Mouse (Mus musculus) liver, adult 2 months (tissue): ENCODE results near the gene Gnl1. TPM values are rescaled to one million over a fixed set of nuclear protein-coding genes. Genes with fewer than 3 reads are reported as not detected.
"Not testable (repeated sequence)": the region's sequence is repeated elsewhere in the genome, so short reads cannot be mapped to it uniquely, and the experiment has no call there.

Source experiments
- DNase-seq: peaks from one replicate; pipeline ENCODE4 v3.0.0-alpha.2; 2011; ENCODE audit warnings: low read depth, low spot score; ENCODE audit errors: extremely low read depth
- H3K27ac ChIP-seq: fragments of 200-500 bp; replicated peaks from 2 replicates; pipeline ENCODE4 v1.5.1; 2012; ENCODE audit warnings: low read depth, mild to moderate bottlenecking, control low read depth, inconsistent platforms, low read length; ENCODE audit not compliant: insufficient read depth
- H3K27me3 ChIP-seq: fragments of 200-500 bp; 2 replicates; pipeline ENCODE4 v1.6.1; 2012; ENCODE audit warnings: mild to moderate bottlenecking, moderate library complexity, low read length, inconsistent platforms; ENCODE audit not compliant: control insufficient read depth, insufficient read depth
- H3K36me3 ChIP-seq: fragments of 200-500 bp; 2 replicates; pipeline ENCODE4 v1.6.1; 2012; ENCODE audit warnings: low read length, inconsistent platforms; ENCODE audit not compliant: control insufficient read depth, insufficient read depth
- H3K4me1 ChIP-seq: fragments of 200-500 bp; 2 replicates; pipeline ENCODE4 v1.6.1; 2011; ENCODE audit warnings: low read length; ENCODE audit not compliant: control insufficient read depth, insufficient read depth
- H3K4me3 ChIP-seq: fragments of 200-500 bp; 2 replicates; pipeline ENCODE4 v1.5.1; 2011; ENCODE audit warnings: low read depth, mild to moderate bottlenecking, control low read depth, low read length, moderate library complexity; ENCODE audit not compliant: insufficient read depth
- H3K79me2 ChIP-seq: fragments of 200-500 bp; 2 replicates; pipeline ENCODE4 v1.6.1; 2012; ENCODE audit warnings: inconsistent platforms, mild to moderate bottlenecking, low read length, moderate library complexity; ENCODE audit not compliant: control insufficient read depth, insufficient read depth
- H3K9ac ChIP-seq: fragments of 200-500 bp; 2 replicates; pipeline ENCODE4 v1.6.1; 2012; ENCODE audit warnings: low read depth, mild to moderate bottlenecking, control low read depth, inconsistent platforms, low read length
- CTCF ChIP-seq: fragments of 200-500 bp; IDR thresholded peaks from 2 replicates; pipeline ENCODE4 v1.5.1; 2011; ENCODE audit warnings: low read depth, low read length, control low read depth
- POLR2A ChIP-seq: fragments of 200-500 bp; IDR thresholded peaks from 2 replicates; pipeline ENCODE4 v1.6.1; 2011; ENCODE audit warnings: low read length, control low read depth; ENCODE audit not compliant: insufficient read depth; ENCODE audit errors: extremely low read depth
- WGBS: fragments of 180-500 bp; shearing (Covaris S2); methylation state at CpG from one replicate; pipeline ENCODE4 v1.1.7; 2018; 5-methylcytosine and 5-hydroxymethylcytosine counted together
- polyA plus RNA-seq: library from polyadenylated mRNA; depleted of rRNA; stranded (reverse); fragments of >200 nt; gene quantifications from 2 replicates; pipeline ENCODE4 v1.2.3, GENCODE M21; 2012
- total RNA-seq: library from RNA; depleted of rRNA; stranded (reverse); fragments of >200 nt; gene quantifications from 2 replicates; pipeline ENCODE4 v1.2.3, GENCODE M21; 2014

The Gnl1 gene
- total and polyA plus RNA-seq, 2 experiments, result 8.4 to 8.8 TPM

GRCm38 (mm10) chr17:36001966-36002365 is 22.3 kb downstream of the Gnl1 start:
- no peak for TF ChIP-seq POLR2A
- no peak for TF ChIP-seq CTCF
- no peaks in the 10 kb centered on the region for H3K27me3 ChIP-seq
- DNase-seq, result no peak
- 96% methylated on average over 6 of the region's 6 CpGs for WGBS
- H3K27ac ChIP-seq, result no peak overlapping the region
- H3K4me3 ChIP-seq, result no peak overlapping the region
- H3K36me3 ChIP-seq, result no peaks in the 10 kb centered on the region; the same call in 1 of the 2 replicates
- peaks cover 5% of the 10 kb centered on the region; the same call in 1 of the 2 replicates for H3K4me1 ChIP-seq
- no peak overlapping the region for H3K9ac ChIP-seq
- peaks cover 32% of the 10 kb centered on the region for H3K79me2 ChIP-seq

GRCm38 (mm10) chr17:36003331-36003730 is 23.7 kb downstream of the Gnl1 start:
- Histone ChIP-seq H3K27me3 (no peaks in the 10 kb centered on the region), H3K27ac (no peak overlapping the region), H3K4me3 (no peak overlapping the region), H3K9ac (no peak overlapping the region), H3K79me2 (peaks cover 32% of the 10 kb centered on the region), H3K4me1 (peaks cover 1% of the 10 kb centered on the region; the same call in 1 of the 2 replicates), H3K36me3 (no peaks in the 10 kb centered on the region; the same call in 1 of the 2 replicates)
- no peak for DNase-seq
- 95% methylated on average over 7 of the region's 7 CpGs for WGBS
- TF ChIP-seq CTCF (no peak), POLR2A (no peak)

GRCm38 (mm10) chr17:36004409-36004808 is 24.8 kb downstream of the Gnl1 start:
- 75% methylated on average over 7 of the region's 7 CpGs for WGBS
- H3K79me2 ChIP-seq, result peaks cover 32% of the 10 kb centered on the region
- not testable (repeated sequence) for H3K27ac ChIP-seq, H3K27me3 ChIP-seq, H3K9ac ChIP-seq, H3K36me3 ChIP-seq, H3K4me1 ChIP-seq, DNase-seq, H3K4me3 ChIP-seq

GRCm38 (mm10) chr17:36014977-36015376 is 35.3 kb downstream of the Gnl1 start:
- Histone ChIP-seq H3K27me3 (no peaks in the 10 kb centered on the region), H3K36me3 (peaks cover 6% of the 10 kb centered on the region; the same call in 1 of the 2 replicates), H3K4me3 (no peak overlapping the region), H3K4me1 (no peaks in the 10 kb centered on the region), H3K9ac (no peak overlapping the region), H3K27ac (no peak overlapping the region), H3K79me2 (no peaks in the 10 kb centered on the region)
- 98% methylated on average over 5 of the region's 5 CpGs for WGBS
- no peak for DNase-seq
- TF ChIP-seq POLR2A (no peak), CTCF (no peak)

GRCm38 (mm10) chr17:36017046-36017445 is 37.4 kb downstream of the Gnl1 start:
- H3K4me1 ChIP-seq, result 0 out of 2 replicates have a peak, but pooled peaks cover 3% of the 10 kb centered on the region
- 91% methylated on average over 5 of the region's 5 CpGs for WGBS
- H3K79me2 ChIP-seq, result no peaks in the 10 kb centered on the region
- no peak overlapping the region for H3K9ac ChIP-seq
- peaks cover 6% of the 10 kb centered on the region; the same call in 1 of the 2 replicates for H3K36me3 ChIP-seq
- no peak overlapping the region for H3K27ac ChIP-seq
- H3K4me3 ChIP-seq, result no peak overlapping the region
- no peak for TF ChIP-seq CTCF
- TF ChIP-seq POLR2A, result no peak
- H3K27me3 ChIP-seq, result no peaks in the 10 kb centered on the region
- no peak for DNase-seq

GRCm38 (mm10) chr17:36018979-36019378 is 39.3 kb downstream of the Gnl1 start:
- Histone ChIP-seq H3K27ac (no peak overlapping the region), H3K36me3 (peaks cover 6% of the 10 kb centered on the region; the same call in 1 of the 2 replicates), H3K9ac (no peak overlapping the region), H3K4me1 (peaks cover 8% of the 10 kb centered on the region), H3K4me3 (0 out of 2 replicates have a peak overlapping the region, but pooled peaks have one; percentile 5), H3K79me2 (no peaks in the 10 kb centered on the region), H3K27me3 (no peaks in the 10 kb centered on the region)
- TF ChIP-seq CTCF (no peak), POLR2A (no peak)
- DNase-seq, result no peak
- WGBS, result 66% methylated on average over 2 of the region's 2 CpGs
